Mouse (Mus musculus) embryonic fibroblast, embryonic 13.5 days (primary cell): ENCODE results near the gene Olfr545.

Experiments used
- CTCF ChIP-seq: IDR thresholded peaks from 2 replicates; pipeline ENCODE4 v1.5.1; 2011; ENCODE audit warnings: mild to moderate bottlenecking, control low read depth, low read length, moderate library complexity, borderline replicate concordance; ENCODE audit not compliant: insufficient read depth
- POLR2A ChIP-seq: IDR thresholded peaks from 2 replicates; pipeline ENCODE4 v1.6.1; 2011; ENCODE audit warnings: low read depth, mild to moderate bottlenecking, control low read depth, low read length, moderate library complexity

DNA sequence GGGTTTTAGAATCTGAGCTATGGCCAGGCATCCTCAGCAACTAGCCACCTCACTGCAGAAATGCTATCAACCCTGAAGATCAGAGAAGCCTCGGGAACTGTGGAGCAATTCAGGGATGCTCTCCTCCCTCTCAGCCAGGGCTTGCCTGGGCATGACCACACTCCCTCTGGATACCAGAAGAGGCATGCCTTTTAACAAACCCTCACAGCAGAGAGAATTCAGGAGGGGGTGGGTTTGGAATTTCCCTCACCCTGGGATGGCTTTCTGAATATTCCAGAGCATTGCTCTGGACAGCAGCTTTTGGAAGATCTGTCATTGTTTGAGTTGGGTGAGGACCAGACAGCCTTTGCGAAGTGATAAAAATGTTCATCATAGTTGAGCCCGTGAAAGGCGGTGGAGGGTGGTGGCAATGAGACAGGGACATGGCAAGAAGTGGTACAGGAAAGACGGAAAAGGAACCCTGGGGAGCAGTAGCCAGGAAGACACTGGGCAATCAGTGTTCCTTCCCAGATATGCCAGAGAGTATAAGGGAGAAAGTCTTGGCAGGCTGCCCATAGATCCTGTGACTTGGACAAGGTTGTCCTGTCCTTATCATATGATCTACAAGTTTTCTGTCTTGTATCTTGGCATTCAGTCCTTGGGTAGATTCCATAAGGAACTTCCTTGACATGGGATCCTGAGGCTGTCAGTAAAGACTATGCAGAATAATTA lies 19.9 kb downstream of the Olfr545 start:
- peak; percentile 44 for TF ChIP-seq POLR2A
- TF ChIP-seq CTCF: no peak
